Mouse (Mus musculus) central nervous system, embryonic 11.5 days (tissue): ENCODE measurements around the gene Nat8f5. TPM values are rescaled to one million over a fixed set of nuclear protein-coding genes. Genes with fewer than 3 reads are reported as not detected.

ENCODE experiments used
- polyA plus RNA-seq: library from polyadenylated mRNA; depleted of rRNA; stranded (reverse); fragments of >200 nt; gene quantifications from 2 replicates; pipeline ENCODE4 v1.2.3, GENCODE M21; 2012; rRNA removed

Gene Nat8f5
- polyA plus RNA-seq: not detected in 2 replicates

DNA sequence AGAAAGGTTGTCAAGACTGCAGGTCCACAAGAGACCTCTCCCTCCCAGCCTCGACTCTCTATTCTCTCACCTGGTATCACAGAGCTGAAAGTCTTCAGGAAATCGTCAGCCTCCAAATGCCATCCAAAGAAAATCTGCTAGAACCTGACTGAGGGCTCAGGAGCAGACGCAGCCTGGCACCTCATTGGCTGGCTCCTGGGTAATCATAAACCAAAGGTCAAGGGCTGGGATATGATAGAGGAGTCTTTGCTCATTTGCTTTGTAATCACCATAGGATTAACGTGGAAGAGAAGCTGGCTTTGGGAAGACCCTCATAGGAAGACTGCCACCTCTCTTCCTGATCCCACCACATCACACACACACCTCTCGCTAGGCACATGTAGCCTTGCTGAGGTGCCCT, at the start of gene Nat8f5, which contains the start of gene Nat8f6:
TSS of gene Nat8f5 (minus strand) at position 136 of the 400 bp plus-strand sequence.
TSS of gene Nat8f6 (minus strand) at position 118 of the 400 bp plus-strand sequence.

DNA sequence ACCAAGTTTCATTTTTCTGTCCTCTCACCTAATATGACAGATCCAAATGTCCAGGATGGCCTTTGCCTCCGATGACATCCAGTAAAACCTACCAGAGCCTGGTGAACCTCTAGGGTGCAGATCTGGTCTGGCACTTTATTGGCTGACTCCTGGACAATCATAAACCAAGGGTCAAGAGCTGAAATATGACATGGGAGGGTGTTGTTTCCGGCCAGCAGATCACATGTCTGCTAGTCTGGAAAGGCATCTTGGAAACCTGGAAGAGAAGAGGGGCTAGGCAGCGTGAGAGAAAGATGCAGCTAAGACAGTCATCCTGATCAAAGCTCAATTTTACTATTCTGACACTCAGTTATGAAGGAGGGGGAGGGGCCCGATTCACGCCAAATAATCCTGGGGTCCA, 48.2 kb upstream of the Nat8f5 start, which contains the start of gene Nat8f2:
TSS of gene Nat8f2 (minus strand) at position 153 of the 400 bp plus-strand sequence.

DNA sequence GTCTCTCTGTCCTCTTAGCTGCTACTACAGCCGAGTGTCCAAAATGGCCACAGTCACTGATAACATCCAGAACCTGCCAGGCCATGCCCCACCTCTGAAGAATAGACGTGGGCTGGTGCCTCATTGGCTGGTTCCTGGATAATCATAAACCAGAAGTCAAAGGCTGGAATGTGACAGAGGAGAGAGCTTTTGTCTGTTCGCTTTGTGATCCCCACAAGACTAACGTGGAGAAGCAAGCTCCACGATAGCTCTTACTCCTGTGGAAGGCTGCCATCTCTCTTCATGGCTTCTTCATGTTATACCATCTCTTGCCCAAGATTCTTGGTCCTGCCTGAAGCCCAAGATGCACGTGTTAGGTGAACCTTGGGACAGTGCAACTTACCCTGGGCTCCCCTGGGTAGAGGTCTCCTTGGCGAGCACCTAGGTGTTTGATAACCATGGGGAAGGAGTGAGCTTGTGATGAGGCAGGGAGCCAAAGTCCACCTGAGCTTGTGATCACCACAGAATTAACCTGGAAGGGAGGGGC, 11.1 kb upstream of the Nat8f5 start, which contains the start of gene Nat8:
TSS of gene Nat8 (minus strand) at position 287 of the 526 bp plus-strand sequence.

Other genes with a start within 250 kb of the Nat8f5 start
- 7.8 and 9.6 TPM in 2 replicates for gene Alms1, start 233.4 kb downstream of the Nat8f5 start, polyA plus RNA-seq
- not detected in 2 replicates for gene Nat8f7, start 107.8 kb downstream of the Nat8f5 start, polyA plus RNA-seq
- gene Nat8f3, start 55.2 kb downstream of the Nat8f5 start, polyA plus RNA-seq: 0.02 TPM in 1 of 2 replicates, not detected in the other
- gene Nat8f6, start within 50 bp of the Nat8f5 start, polyA plus RNA-seq: not detected in 2 replicates
- gene Nat8, start 11.1 kb upstream of the Nat8f5 start, polyA plus RNA-seq: not detected in 2 replicates
- 0.01 TPM in 1 of 2 replicates, not detected in the other for gene Nat8f2, start 48.2 kb upstream of the Nat8f5 start, polyA plus RNA-seq
- gene Nat8f4, start 83.9 kb upstream of the Nat8f5 start, polyA plus RNA-seq: 3.1 and 3.8 TPM in 2 replicates
- 20.8 and 25.0 TPM in 2 replicates for gene Tprkb, start 90.9 kb upstream of the Nat8f5 start, polyA plus RNA-seq
- gene Nat8f1, start 94.7 kb upstream of the Nat8f5 start, polyA plus RNA-seq: 6.7 and 7.7 TPM in 2 replicates
- 59.7 and 98.9 TPM in 2 replicates for gene Dusp11, start 140.7 kb upstream of the Nat8f5 start, polyA plus RNA-seq
- not detected in 2 replicates for gene Figla, start 195.2 kb upstream of the Nat8f5 start, polyA plus RNA-seq
- 57.8 and 84.9 TPM in 2 replicates for gene Add2, start 207.7 kb upstream of the Nat8f5 start, polyA plus RNA-seq